Mouse (Mus musculus) urinary bladder, postnatal 4 days (tissue): ENCODE measurements around the gene Arhgef3.

ENCODE experiments used
- DNase-seq, 2 experiments: peaks; one replicate each; pipeline ENCODE4 v3.0.0; 2021 to 2022; ENCODE audit warnings: low spot score in 2 of 2

Arhgef3 gene

DNA sequence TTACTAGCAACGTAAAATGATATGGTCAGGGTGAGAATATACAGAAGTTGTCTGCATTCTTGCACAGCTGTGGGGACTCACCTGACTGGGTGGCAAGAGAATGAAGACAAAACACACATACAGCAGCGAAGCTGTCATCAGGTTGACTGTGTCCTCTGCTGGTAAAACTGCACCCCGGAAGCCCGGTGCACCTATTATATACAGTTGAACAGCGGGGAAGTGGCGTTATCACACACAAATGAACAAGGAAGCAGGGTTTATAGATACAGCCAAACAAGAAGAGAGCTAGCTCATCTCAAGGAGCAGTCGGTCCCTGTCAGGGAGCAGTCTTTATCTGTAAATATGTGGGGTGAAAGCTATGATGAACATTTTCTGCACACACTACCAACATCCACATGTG lies 296.8 kb downstream of the Arhgef3 start:
- DNase-seq: no peak

DNA sequence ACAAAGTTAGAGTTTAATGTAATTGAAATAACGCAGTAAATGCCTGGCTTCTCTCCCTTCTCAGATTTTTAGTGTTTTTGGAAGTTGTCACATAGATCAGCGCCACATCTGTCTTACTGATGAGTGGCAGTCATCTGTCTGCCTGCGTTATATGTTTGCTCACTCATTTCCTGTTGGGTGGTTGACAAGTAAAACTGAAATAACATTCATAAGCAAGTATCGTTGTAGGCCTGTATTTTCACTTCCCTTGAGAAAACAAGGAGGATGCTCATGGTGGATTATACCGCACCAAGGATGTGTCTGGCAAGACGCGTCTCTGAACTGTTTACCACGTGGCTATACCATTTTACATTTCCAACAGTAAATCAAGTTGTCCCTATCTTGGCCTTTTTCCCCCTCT lies 298.0 kb downstream of the Arhgef3 start:
- DNase-seq: no peak

DNA sequence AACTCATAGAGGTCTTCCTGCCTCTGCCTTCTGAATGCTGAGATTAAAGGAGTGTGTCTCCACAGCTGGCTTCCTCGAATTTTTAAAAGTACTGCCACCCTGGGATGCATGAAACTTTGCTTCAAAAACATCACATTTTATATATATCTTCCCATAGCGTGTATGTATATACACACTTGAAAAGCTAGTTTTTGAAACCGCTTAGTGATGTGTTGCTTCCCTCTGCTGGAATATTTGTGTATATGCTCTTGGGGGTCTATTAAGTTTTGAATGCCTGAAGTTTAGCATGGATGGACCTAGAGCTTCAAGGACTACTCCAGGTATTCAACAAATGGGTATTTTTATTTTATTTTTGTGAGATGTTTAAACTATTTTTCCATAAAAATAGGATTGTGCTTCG lies 299.3 kb downstream of the Arhgef3 start:
- DNase-seq: no peak

DNA sequence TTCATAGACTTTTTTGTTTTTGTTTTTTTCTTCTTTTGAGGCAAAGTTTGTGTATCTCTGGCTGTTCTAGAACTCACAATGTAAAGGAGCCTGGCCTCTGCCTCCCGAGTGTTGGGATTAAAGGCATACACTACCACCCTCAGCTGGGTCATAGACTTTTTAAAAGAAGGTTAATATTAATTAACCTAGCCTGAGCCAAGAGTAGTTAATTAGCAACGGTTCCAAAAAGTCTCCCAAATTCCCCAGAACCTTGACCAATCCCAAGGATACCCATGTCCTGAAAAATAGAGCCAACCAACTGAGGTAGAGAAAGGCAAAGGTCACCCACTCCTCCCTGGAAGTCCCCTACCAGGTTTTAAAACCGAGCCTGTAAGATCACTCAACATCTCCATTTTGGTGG lies 306.1 kb downstream of the Arhgef3 start:
- no peak for DNase-seq

DNA sequence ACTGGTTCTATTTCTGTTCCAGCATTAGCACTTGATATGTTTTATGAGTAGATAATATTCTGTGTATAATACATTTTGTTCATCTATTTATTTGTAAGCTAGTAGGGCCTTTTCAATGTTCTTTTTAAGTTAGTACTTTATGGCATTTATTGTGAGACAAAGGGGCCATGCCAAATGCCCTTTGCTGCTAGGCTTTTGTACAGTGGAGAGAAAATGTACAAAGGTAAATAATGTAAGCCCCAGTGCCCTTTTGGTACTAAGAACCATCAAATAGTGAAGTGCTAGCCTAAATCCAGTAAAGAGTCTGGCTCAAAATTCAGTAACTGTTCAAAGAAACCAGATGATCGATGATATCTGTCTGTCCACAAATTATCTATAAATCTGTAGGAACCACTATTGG lies 307.6 kb downstream of the Arhgef3 start:
- no peak for DNase-seq

DNA sequence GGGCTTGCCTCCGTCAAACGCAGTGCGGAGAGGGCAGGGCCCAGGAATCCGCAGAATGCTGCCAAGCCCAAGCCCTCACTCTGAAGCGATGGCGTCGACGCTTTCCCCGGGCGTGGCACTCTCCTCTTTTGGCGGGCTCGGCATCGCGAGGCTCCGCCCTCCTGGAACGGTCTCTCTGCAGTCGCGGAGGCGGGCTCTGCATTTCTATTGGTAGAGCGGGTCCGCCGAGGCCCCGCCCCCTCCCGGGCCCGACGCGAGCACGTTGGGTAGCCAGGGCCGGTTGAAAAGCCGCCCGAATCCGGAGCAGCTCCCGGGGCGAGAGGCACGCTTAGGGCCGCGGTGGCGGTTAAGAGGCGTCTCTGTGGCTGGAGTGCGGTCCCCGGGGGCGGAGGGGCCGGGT lies 313.9 kb downstream of the Arhgef3 start, which contains the start of gene Fam208a:
Gene Fam208a, plus strand, starts transcription at position 262 of the 400 bp plus-strand sequence.
- DNase-seq: peak; percentile 91 to 94

DNA sequence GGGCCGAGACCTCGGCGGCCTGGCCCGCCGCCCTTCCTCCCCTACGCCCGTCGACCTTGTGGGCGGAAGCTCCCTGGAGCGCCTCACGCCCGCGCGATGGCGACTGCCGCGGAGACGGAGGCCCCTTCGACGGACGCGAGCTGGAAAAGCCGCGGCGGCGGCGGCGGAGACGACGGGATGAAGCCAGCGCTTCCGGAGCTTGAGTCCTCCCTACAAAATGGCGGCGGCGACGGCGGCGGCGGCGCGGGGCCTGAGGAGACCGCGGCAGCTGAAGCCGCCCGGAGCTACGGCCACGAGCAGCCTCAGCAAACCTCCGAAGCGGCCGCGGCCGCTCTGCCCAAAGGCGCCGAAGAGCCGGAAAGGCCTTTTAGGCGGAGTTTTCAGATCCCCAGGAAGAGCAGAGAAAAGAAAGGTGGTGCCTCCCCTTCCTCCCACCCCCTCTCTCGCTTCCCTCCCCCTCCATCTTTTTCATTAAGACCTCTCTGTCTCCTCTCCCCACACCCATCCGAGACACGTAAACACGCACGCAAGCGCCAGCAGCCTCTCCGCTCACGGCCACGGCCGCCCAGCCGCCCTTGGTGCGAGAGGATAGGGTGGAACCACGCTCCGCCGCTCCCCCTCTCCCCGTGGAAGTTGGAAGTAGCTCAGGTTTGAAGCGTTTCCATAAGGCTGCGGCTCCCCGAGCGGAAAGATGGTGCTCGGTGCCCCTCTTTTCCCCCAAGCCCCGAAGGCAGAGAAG lies 314.4 kb downstream of the Arhgef3 start:
- DNase-seq: peak; percentile 83 to 86

DNA sequence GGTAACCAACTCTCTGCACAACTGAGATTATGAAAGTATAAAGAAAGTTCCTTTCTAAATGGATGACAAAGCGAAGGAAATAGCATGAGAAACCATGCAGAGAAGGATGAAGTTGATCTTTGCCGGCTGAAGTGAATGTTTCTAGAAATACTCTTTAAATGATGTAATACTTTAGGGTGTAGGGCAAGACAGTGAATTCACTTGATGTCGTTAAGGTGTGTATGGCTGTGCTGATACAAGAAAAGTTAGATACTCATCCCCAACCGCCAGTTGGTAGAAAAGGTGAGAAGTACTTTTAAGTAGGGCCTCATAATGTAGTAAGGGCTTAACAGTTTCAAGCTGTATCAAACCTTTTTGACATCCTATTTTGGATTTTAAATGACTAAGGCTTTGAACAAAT lies 315.6 kb downstream of the Arhgef3 start:
- DNase-seq: no peak

DNA sequence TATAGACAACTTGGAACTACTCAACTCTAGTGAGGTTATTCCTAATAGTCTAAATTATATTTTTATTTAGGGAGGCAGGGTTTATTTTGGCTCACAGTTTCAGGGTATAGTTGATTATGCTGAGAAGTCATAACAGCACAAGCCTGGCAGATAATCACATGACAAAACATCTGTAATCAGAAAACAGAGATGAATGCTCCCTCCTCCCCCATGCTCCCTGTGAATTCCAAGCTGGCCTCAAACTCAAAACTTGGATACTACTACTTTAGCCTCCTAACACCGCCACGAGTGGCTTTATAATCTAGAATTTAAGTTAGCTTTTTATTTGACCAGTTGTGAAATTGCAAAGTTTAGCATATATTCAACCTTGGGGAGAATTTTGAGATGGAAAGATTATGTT lies 317.4 kb downstream of the Arhgef3 start:
- DNase-seq: no peak

DNA sequence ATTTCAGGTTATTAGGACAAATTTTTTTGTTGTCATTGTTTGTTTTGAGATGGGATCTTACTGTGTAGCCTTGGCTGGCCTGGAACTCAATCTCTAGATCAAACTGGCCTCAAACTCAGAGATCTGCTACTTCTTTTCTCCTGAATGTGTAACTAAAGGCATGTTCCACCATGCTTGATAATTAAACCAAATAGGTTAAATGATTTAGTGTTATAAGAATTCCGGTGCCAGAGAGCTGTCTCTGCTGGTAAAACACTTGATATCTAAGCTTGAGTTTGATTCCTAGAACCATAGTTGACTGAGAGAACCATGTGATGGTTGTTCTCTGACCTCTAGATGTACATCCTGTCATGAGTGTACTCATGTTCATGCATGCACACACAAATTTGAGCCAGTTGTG lies 321.4 kb downstream of the Arhgef3 start:
- no peak for DNase-seq

DNA sequence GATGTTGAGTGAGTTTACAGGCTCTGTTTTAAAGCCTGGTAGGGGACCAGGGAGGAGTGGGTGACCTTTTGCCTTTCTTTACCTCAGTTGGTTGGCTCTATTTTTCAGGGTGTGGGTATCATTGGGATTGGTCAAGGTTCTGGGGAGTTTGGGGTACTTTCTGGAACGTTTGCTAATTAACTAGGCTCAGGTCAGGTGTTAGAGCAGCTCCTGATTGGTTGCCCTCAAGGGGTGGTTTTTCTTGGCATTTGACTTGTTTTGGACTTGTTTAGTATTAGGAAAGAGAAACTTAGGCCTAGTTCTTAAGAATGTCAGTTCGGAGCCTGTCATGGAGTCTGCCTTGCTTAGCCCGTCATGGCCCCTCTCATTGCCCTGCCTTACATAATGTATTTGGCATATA lies 322.1 kb downstream of the Arhgef3 start:
- no peak for DNase-seq

DNA sequence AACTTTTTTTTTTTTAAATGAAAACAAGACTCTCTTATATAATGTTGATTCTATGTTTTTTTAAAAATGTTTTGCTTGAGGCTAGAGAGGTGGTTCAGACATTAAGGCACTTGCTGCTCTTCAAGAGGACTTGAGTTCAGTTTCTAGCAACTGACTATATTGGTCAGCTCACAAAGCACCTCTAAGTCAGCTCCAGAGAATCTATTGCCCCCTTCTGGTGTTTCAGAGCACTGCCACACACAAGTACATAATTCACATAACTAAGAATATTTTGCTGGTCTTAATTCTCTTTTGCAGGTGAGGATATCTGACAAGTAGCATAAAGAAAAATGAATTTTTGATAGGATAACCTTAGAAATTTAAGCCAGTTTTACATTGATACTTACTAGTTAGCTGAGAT lies 326.2 kb downstream of the Arhgef3 start:
- DNase-seq: no peak

DNA sequence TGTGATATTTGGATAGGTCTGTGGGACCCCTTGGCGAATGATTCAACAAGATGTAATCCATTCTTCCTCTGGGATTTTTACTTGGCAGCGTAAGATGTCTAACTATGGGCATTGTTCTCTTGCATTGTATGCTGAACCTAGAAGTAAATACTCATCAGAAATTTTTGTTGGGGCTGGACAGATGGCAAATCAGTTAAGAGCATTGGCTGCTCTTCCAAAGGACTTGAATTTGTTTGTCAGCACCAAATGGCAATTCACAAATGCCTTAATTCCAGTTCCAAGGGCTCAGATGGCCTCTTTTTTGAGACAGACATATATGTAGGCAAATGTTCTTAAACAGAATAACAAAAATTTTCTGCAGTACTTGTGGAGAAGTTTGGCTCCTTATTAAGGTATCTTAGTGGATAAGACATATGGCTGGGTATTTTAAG lies 330.2 kb downstream of the Arhgef3 start:
- DNase-seq: no peak

DNA sequence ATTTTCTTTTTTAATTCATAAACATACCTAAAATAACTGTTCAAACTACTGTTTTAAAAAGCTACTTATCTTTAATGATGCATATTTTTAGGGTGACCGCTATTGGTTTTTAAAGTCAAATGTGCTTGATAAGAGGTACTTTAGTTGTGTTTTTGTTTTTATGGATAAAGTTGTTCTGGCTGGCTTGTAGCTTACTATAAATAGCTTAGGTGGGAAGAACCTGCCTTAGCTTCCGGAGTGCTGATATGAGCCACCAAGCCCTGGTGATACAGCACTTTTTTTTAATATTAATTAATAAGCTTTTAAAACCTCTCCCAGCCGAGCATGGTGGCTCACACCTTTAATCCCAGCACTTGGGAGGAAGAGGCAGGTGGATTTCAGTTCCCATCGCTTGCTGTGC lies 332.3 kb downstream of the Arhgef3 start:
- DNase-seq: no peak
